Mouse (Mus musculus): ENCODE data around the gene Nup210. TPM values are rescaled to one million over a fixed set of nuclear protein-coding genes. Genes with fewer than 3 reads are reported as not detected.
A peak's percentile ranks its signal among the peaks of the same experiment; 100 is the strongest.
"Not testable (repeated sequence)": the region's sequence is repeated elsewhere in the genome, so short reads cannot be mapped to it uniquely, and the experiment has no call there.

Gene Nup210
- polyA plus RNA-seq, 1 experiment from 2014 or later: 13.1 TPM

DNA sequence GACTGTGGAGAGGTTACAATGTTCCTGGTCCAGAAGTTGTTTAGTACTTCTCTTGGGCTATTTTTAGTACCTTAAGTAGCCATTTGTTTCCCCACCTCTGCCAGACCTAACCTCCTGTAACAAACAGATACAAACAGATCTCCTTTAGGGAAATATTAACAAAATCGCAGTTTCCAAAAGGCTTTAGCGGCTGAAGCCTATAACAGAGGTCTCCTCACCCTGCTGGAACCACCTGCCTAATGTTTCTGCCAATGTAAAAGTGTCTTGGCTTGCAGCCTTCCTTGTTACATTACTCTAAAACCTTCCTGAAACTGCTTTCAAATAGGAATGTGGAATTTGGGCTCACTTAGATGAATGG is 8.6 kb upstream of the Nup210 start:
- Histone ChIP-seq H3K36me3 (ENCODE audit: control insufficient read depth, insufficient read depth, low read length) (no peaks in the 10 kb centered on the region), H3K4me3 (ENCODE audit: low read depth, low read length) (no peak overlapping the region), H3K9me3 (ENCODE audit: control insufficient read depth, low read length) (peaks cover 7% of the 10 kb centered on the region), H3K27me3 (replicated peaks; ENCODE audit: control insufficient read depth, insufficient read depth, low read length) (no peaks in the 10 kb centered on the region), H3K27ac (replicated peaks; ENCODE audit: low read depth, low read length) (no peak overlapping the region), H3K4me2 (ENCODE audit: low read depth, low read length) (no peak overlapping the region), H3K4me1 (ENCODE audit: control insufficient read depth, insufficient read depth, low read length) (no peaks in the 10 kb centered on the region), H3K9ac (ENCODE audit: low read depth, low read length) (no peak overlapping the region)
- ATAC-seq (ENCODE audit: low read depth) (no peak), DNase-seq (ENCODE audit: low spot score) (no peak)
- WGBS: 76% methylated on average over 2 of the region's 2 CpGs

DNA sequence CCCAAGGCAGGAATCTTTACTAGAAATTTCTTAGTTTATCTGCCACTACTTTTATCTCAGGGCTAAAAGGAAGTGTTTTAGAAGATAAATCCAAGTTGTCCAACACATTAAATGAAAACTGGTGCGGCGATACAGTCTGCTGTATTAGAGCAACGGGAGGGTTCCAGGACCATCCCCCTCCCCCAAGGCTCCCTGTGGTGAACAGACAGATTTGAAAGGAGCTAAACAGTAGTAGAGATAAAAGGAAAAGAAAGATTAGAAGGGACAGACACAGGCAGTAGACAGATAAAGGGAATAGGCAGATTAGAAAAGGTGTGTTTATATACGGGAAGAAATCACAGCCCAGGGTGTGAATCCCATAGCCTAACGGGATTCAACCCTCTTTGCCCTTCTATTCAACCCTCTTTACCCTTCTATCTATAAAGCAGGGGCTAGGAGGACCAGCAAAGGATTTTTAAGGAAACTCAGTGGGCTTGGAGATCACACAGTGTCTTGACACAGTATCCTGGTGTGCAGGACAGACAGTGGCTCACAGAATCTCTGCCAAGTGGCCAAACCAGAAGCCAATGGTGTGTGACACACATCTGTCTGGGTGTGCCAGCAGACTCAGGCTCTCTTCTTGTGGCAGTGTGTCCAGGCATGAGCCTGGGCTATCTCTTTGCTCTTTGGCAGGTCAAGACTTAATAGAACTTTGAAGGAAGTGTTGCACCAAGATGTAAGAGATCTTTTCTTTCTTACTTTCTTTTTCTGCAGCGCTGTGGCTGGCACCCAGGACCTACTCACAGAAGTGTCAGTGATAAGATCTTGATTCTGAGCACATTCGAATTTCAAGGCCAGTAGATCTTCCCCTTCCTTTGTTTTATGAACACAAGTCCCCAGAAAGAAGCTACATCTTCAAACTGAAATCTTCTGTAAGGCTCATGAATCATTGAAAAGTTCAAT is 7.9 kb upstream of the Nup210 start:
- Histone ChIP-seq H3K27me3 (replicated peaks; ENCODE audit: control insufficient read depth, insufficient read depth, low read length) (no peaks in the 10 kb centered on the region), H3K4me2 (ENCODE audit: low read depth, low read length) (no peak overlapping the region), H3K36me3 (ENCODE audit: control insufficient read depth, insufficient read depth, low read length) (no peaks in the 10 kb centered on the region), H3K27ac (replicated peaks; ENCODE audit: low read depth, low read length) (no peak overlapping the region), H3K4me1 (ENCODE audit: control insufficient read depth, insufficient read depth, low read length) (no peaks in the 10 kb centered on the region), H3K9me3 (ENCODE audit: control insufficient read depth, low read length) (peaks cover 7% of the 10 kb centered on the region), H3K9ac (ENCODE audit: low read depth, low read length) (no peak overlapping the region), H3K4me3 (ENCODE audit: low read depth, low read length) (no peak overlapping the region)
- ATAC-seq (ENCODE audit: low read depth): no peak
- 51% methylated on average over 7 of the region's 7 CpGs for WGBS
- DNase-seq (ENCODE audit: low spot score): no peak

DNA sequence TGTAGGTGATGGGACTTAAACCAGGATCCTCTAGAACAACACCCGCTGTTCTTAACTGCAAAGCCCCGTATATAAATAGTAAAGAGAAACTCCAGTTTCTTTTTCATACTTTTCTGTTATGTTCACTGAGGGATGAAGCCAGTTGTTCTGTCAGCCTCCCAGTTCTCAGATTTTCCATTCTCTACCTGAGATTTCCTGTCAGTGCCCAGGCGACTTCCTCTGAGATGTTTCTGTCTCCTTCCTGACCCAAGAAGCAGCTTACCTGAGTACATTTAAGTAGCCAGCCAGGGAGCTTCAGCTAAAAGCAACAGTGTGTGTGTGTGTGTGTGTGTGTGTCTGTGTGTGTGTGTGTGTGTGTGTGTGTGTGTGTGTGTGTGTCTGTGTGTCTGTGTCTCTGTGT is 6.8 kb upstream of the Nup210 start:
- Histone ChIP-seq H3K27me3 (replicated peaks; ENCODE audit: control insufficient read depth, insufficient read depth, low read length) (no peaks in the 10 kb centered on the region), H3K4me1 (ENCODE audit: control insufficient read depth, insufficient read depth, low read length) (no peaks in the 10 kb centered on the region), H3K27ac (replicated peaks; ENCODE audit: low read depth, low read length) (no peak overlapping the region), H3K9me3 (ENCODE audit: control insufficient read depth, low read length) (peaks cover 7% of the 10 kb centered on the region), H3K4me2 (ENCODE audit: low read depth, low read length) (no peak overlapping the region), H3K9ac (ENCODE audit: low read depth, low read length) (no peak overlapping the region), H3K4me3 (ENCODE audit: low read depth, low read length) (no peak overlapping the region), H3K36me3 (ENCODE audit: control insufficient read depth, insufficient read depth, low read length) (no peaks in the 10 kb centered on the region)
- DNase-seq (ENCODE audit: low spot score) (no peak), ATAC-seq (ENCODE audit: low read depth) (no peak)
- WGBS: 73% methylated on average over 3 of the region's 3 CpGs

DNA sequence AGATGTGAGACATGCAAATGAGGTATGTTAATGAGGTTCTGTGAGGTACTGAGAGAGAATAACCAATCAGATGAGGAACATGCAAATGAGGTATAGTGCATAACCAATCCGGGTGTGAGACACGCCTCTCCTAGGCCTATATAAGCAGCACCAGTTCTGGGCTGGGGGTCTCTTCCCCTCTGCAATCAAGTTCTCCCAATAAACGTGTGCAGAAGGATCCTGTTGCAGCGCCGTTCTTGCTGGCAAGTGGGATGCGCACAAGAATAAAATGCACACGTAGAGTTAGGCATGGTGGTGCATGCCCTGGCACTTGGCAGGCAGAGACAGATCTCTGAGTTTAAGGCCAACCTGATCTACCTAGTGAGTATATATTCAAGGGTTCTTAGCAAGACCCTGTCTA is 4.5 kb upstream of the Nup210 start:
- H3K9me3 ChIP-seq (ENCODE audit: control insufficient read depth, low read length); H3K36me3 ChIP-seq (ENCODE audit: control insufficient read depth, insufficient read depth, low read length); DNase-seq (ENCODE audit: low spot score); H3K27me3 ChIP-seq (replicated peaks; ENCODE audit: control insufficient read depth, insufficient read depth, low read length); ATAC-seq (ENCODE audit: low read depth); H3K4me1 ChIP-seq (ENCODE audit: control insufficient read depth, insufficient read depth, low read length); H3K4me3 ChIP-seq (ENCODE audit: low read depth, low read length); H3K4me2 ChIP-seq (ENCODE audit: low read depth, low read length); H3K9ac ChIP-seq (ENCODE audit: low read depth, low read length); H3K27ac ChIP-seq (replicated peaks; ENCODE audit: low read depth, low read length): not testable (repeated sequence)
- WGBS: 93% methylated on average over 7 of the region's 7 CpGs

DNA sequence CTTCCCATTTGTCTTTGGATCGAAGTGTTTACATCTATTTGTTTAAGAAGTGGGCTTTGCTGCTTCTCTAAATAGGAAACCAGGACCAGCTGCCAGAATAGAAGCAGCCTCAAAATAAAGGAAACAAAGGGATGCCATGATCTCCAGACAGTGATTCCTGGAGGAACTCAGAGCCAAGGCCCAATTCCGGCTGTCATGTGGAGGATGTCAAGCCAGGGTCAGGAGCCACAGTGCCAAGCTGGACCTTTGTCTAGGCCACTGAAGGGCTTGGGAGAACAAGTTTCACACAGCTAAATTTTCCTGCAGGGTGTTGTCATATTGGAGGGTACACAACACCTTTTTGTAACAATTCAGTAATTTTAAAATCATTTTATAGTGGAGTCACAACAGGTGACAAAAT is 3.6 kb upstream of the Nup210 start:
- DNase-seq (ENCODE audit: low spot score): no peak
- Histone ChIP-seq H3K27me3 (replicated peaks; ENCODE audit: control insufficient read depth, insufficient read depth, low read length) (peaks cover 5% of the 10 kb centered on the region; the same call in 1 of the 2 replicates), H3K27ac (replicated peaks; ENCODE audit: low read depth, low read length) (no peak overlapping the region), H3K9ac (ENCODE audit: low read depth, low read length) (no peak overlapping the region), H3K9me3 (ENCODE audit: control insufficient read depth, low read length) (peaks cover 7% of the 10 kb centered on the region), H3K4me1 (ENCODE audit: control insufficient read depth, insufficient read depth, low read length) (peaks cover 6% of the 10 kb centered on the region; the same call in 1 of the 2 replicates), H3K36me3 (ENCODE audit: control insufficient read depth, insufficient read depth, low read length) (no peaks in the 10 kb centered on the region), H3K4me3 (ENCODE audit: low read depth, low read length) (no peak overlapping the region), H3K4me2 (ENCODE audit: low read depth, low read length) (no peak overlapping the region)
- ATAC-seq (ENCODE audit: low read depth): no peak
- WGBS: 81% methylated on average over 2 of the region's 2 CpGs

DNA sequence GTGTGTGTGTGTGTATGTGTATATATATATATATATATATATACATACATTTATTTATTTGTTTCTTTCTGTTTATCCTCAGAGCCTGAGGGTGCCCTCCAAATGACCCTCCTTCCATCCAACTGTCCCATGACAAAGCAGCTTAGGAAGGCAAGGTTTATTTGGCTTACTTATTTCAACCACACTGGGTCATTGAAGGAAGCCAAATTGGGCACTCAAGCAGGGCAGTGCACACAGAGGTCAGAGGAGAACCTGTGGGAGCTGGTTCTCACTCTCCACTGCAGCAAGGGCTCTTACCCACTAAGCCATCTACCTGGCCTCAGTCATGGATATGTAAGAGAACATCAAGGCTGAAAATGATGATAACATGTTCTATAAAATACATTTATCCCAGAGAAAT is 1.9 kb upstream of the Nup210 start:
- Histone ChIP-seq H3K4me1 (ENCODE audit: control insufficient read depth, insufficient read depth, low read length) (peaks cover 6% of the 10 kb centered on the region; the same call in 1 of the 2 replicates), H3K4me2 (ENCODE audit: low read depth, low read length) (no peak overlapping the region), H3K27ac (replicated peaks; ENCODE audit: low read depth, low read length) (no peak overlapping the region), H3K4me3 (ENCODE audit: low read depth, low read length) (no peak overlapping the region), H3K9ac (ENCODE audit: low read depth, low read length) (no peak overlapping the region), H3K36me3 (ENCODE audit: control insufficient read depth, insufficient read depth, low read length) (no peaks in the 10 kb centered on the region), H3K27me3 (replicated peaks; ENCODE audit: control insufficient read depth, insufficient read depth, low read length) (peaks cover 5% of the 10 kb centered on the region; the same call in 1 of the 2 replicates), H3K9me3 (ENCODE audit: control insufficient read depth, low read length) (peaks cover 7% of the 10 kb centered on the region)
- ATAC-seq (ENCODE audit: low read depth): no peak
- no peak for DNase-seq (ENCODE audit: low spot score)

DNA sequence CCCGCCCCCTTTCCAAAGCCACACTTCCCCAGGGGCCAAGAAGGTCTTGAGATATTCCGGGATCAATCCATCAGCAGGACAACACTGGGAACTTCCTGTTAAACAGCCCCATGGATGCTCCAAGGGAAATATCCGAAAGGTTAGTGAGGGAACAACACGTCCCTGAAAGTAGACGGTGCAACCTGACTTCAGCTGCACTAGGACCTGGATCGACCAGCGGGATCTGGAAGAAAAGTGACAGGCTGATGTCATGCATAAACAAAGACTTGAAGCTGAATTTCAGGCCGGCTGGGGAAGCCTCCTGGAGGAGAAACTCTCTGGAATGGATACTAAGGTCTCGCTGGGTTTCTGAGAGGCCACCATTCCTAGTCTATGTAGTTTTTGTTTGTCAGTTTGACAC is 520 bp upstream of the Nup210 start:
- H3K27me3 ChIP-seq (replicated peaks; ENCODE audit: control insufficient read depth, insufficient read depth, low read length): peaks cover 5% of the 10 kb centered on the region; the same call in 1 of the 2 replicates
- peak overlapping the region; percentile 99 for H3K4me2 ChIP-seq (ENCODE audit: low read depth, low read length)
- peaks cover 7% of the 10 kb centered on the region for H3K9me3 ChIP-seq (ENCODE audit: control insufficient read depth, low read length)
- peak overlapping the region; percentile 63 for H3K4me3 ChIP-seq (ENCODE audit: low read depth, low read length)
- peaks cover 6% of the 10 kb centered on the region; the same call in 1 of the 2 replicates for H3K4me1 ChIP-seq (ENCODE audit: control insufficient read depth, insufficient read depth, low read length)
- ATAC-seq (ENCODE audit: low read depth): peak; percentile 9; the same call in 1 of the 2 replicates
- peak overlapping the region; percentile 72 for H3K9ac ChIP-seq (ENCODE audit: low read depth, low read length)
- 2% methylated on average over 9 of the region's 9 CpGs for WGBS
- H3K27ac ChIP-seq (replicated peaks; ENCODE audit: low read depth, low read length): no peak overlapping the region
- peak; percentile 48 for DNase-seq (ENCODE audit: low spot score)
- no peaks in the 10 kb centered on the region for H3K36me3 ChIP-seq (ENCODE audit: control insufficient read depth, insufficient read depth, low read length)

DNA sequence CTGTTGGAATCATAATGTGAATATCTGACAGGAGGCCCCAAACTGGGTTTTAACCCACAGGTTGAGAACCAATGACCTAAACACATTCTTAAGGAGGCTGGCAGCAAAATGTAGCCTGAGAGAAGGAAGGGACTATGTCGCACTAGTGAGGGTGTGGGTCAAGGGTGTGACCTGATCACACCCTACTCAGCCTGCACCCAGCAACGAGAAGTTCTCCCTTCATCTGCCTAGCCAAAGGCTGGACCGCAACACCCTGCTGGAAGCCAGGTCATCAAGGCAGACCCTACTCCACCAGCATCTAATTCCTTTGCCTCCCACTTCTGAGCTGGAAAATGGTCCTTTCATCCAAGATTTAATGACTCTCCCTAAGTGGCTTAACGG is 776 bp downstream of the Nup210 start:
- WGBS: 33% methylated on average over 4 of the region's 4 CpGs
- ATAC-seq (ENCODE audit: low read depth): no peak
- Histone ChIP-seq H3K9ac (ENCODE audit: low read depth, low read length) (peak overlapping the region; percentile 72), H3K27ac (replicated peaks; ENCODE audit: low read depth, low read length) (no peak overlapping the region), H3K9me3 (ENCODE audit: control insufficient read depth, low read length) (no peaks in the 10 kb centered on the region), H3K36me3 (ENCODE audit: control insufficient read depth, insufficient read depth, low read length) (no peaks in the 10 kb centered on the region), H3K27me3 (replicated peaks; ENCODE audit: control insufficient read depth, insufficient read depth, low read length) (peaks cover 5% of the 10 kb centered on the region; the same call in 1 of the 2 replicates), H3K4me3 (ENCODE audit: low read depth, low read length) (peak overlapping the region; percentile 63), H3K4me2 (ENCODE audit: low read depth, low read length) (peak overlapping the region; percentile 99), H3K4me1 (ENCODE audit: control insufficient read depth, insufficient read depth, low read length) (peaks cover 6% of the 10 kb centered on the region; the same call in 1 of the 2 replicates)
- no peak for DNase-seq (ENCODE audit: low spot score)

DNA sequence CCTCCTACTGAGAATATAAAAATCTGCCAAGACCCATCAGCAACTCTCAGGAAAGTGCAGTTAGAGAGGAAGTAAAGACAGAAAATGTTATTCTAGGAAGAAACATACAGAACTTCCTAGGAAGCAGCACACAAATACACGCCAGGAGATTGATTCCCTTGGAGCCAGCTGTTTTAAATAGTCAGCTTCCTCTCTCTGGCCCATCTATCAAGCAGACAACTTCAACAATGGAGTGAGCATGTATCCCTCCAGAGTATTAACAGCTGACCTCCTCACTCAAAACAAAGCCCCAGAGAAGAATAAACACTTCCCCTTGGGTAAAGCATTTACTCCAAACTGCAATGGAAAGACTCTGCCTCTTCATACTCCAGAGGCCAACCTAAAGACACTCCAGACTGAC is 1.5 kb downstream of the Nup210 start:
- ATAC-seq (ENCODE audit: low read depth) (no peak), DNase-seq (ENCODE audit: low spot score) (peak; percentile 10)
- no peak overlapping the region for H3K4me3 ChIP-seq (ENCODE audit: low read depth, low read length)
- peak overlapping the region; percentile 99; the same call in 1 of the 2 replicates for H3K4me2 ChIP-seq (ENCODE audit: low read depth, low read length)
- WGBS: 23% methylated on average over 1 of the region's 1 CpGs
- H3K9me3 ChIP-seq (ENCODE audit: control insufficient read depth, low read length): no peaks in the 10 kb centered on the region
- H3K4me1 ChIP-seq (ENCODE audit: control insufficient read depth, insufficient read depth, low read length): peaks cover 6% of the 10 kb centered on the region; the same call in 1 of the 2 replicates
- H3K9ac ChIP-seq (ENCODE audit: low read depth, low read length): no peak overlapping the region
- peaks cover 5% of the 10 kb centered on the region for H3K27me3 ChIP-seq (replicated peaks; ENCODE audit: control insufficient read depth, insufficient read depth, low read length)
- H3K36me3 ChIP-seq (ENCODE audit: control insufficient read depth, insufficient read depth, low read length): no peaks in the 10 kb centered on the region
- no peak overlapping the region for H3K27ac ChIP-seq (replicated peaks; ENCODE audit: low read depth, low read length)

Measured in embryonic facial prominence, embryonic 14.5 days (tissue).